Mouse (Mus musculus) E14TG2a.4 (cell line): ENCODE data around the gene Eri3.
A peak's percentile ranks its signal among the peaks of the same experiment; 100 is the strongest.

Source experiments
- CTCF ChIP-seq: conservative IDR thresholded peaks from 2 replicates; pipeline ENCODE4 v1.5.1; 2014; ENCODE audit warnings: low read length
- POU5F1 ChIP-seq: IDR thresholded peaks from 2 replicates; pipeline ENCODE4 v1.6.1; 2014; ENCODE audit warnings: low read length, borderline replicate concordance

DNA sequence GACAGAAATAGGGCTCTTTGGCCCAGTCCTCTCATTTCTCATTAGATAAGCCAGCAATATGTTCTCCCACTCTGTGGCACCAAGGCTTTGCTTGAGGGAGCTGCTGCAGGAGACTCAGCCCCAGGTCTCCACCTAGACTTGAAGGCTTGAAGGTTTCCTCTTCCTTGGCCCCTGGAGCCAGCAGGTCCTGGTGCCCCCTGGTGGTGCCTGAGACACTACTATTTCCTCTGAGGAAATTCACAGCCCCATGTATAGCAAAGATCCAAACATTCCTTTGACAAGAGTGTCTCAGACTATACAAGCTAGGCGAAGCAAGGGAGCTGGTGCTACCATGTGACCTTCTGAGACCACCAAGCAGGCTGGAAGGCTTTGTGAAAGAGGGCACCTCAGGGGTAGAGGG is 22.2 kb upstream of the Eri3 start:
- peak; percentile 66 for TF ChIP-seq CTCF
- TF ChIP-seq POU5F1: no peak
